In genomic region chr4:124526822-124527221, GRCm38 (mm10) we compare ENCODE assay signal across 15 mouse cellular contexts.
A peak's percentile ranks its signal among the peaks of the same experiment; 100 is the strongest.
DNase-seq lines count a peak whose midpoint lies in the region; ATAC-seq lines count a peak whose summit lies in the region.
"Had no signal": no experiment of that assay in that cellular context is flagged by ENCODE, and none has a peak within 500 bp of the region (broad histone marks: within the 10 kb centered on the region; RNA-seq: fewer than 3 reads in every experiment).

No protein-coding gene starts in this region.

- no peak overlapping the region for H3K27ac ChIP-seq in forebrain, embryonic 13.5 days
- H3K27ac ChIP-seq in forebrain, embryonic 14.5 days (ENCODE audit: low read depth, low read length), result no peak overlapping the region
- H3K27ac ChIP-seq: heart, embryonic 15.5 days; hindbrain, embryonic 14.5 days; limb, embryonic 13.5 days; macrophage had no signal

- H3K36me3 ChIP-seq in forebrain, embryonic 13.5 days (ENCODE audit: poor library complexity, severe bottlenecking), result no peaks in the 10 kb centered on the region
- H3K36me3 ChIP-seq in forebrain, embryonic 14.5 days (ENCODE audit: control insufficient read depth, insufficient read depth, low read length), result no peaks in the 10 kb centered on the region
- H3K36me3 ChIP-seq: heart, embryonic 15.5 days; limb, embryonic 13.5 days had no signal

- WGBS in forebrain, embryonic 13.5 days, result 21% methylated on average over 10 of the region's 10 CpGs
- 12% methylated on average over 10 of the region's 10 CpGs for WGBS in forebrain, embryonic 14.5 days

- ATAC-seq in forebrain, embryonic 13.5 days, result no peak
- no peak for ATAC-seq in forebrain, embryonic 14.5 days

- DNase-seq in forebrain, embryonic 14.5 days (ENCODE audit: low spot score), result no peak
- DNase-seq in Muller cell, postnatal 12 days (ENCODE audit: inconsistent ontology term), result peak; percentile 39
- DNase-seq in kidney, adult 8-10 months, result peak; percentile 2 to 9
- DNase-seq in kidney, postnatal 4 days, result peak; percentile 54 to 72
- DNase-seq in urinary bladder, adult 2 months (ENCODE audit: low spot score), result no peak
- DNase-seq in heart, postnatal 4 days, result no peak
- no peak for DNase-seq in layer of hippocampus, adult 8-10 months (ENCODE audit: low spot score in 2 of 2)
- DNase-seq: cerebellum, adult 2 months; heart, adult 11 months; layer of hippocampus, adult 9-11 months had no signal

- peaks cover 23% of the 10 kb centered on the region for H3K27me3 ChIP-seq in forebrain, embryonic 13.5 days
- no peaks in the 10 kb centered on the region for H3K27me3 ChIP-seq in forebrain, embryonic 14.5 days (replicated peaks; ENCODE audit: control insufficient read depth, insufficient read depth, low read length)

- H3K4me2 ChIP-seq in forebrain, embryonic 13.5 days, result no peak overlapping the region
- H3K4me2 ChIP-seq in forebrain, embryonic 14.5 days (ENCODE audit: low read length), result no peak overlapping the region
- H3K4me2 ChIP-seq: heart, embryonic 15.5 days; hindbrain, embryonic 14.5 days; limb, embryonic 13.5 days had no signal

- H3K9me3 ChIP-seq in forebrain, embryonic 13.5 days (replicated peaks), result no peaks in the 10 kb centered on the region
- no peaks in the 10 kb centered on the region for H3K9me3 ChIP-seq in forebrain, embryonic 14.5 days (replicated peaks; ENCODE audit: control insufficient read depth, low read length)
- H3K9me3 ChIP-seq: heart, embryonic 15.5 days; limb, embryonic 13.5 days had no signal

- no peak overlapping the region for H3K4me3 ChIP-seq in forebrain, embryonic 13.5 days
- no peak overlapping the region for H3K4me3 ChIP-seq in forebrain, embryonic 14.5 days (ENCODE audit: low read depth, low read length)
- H3K4me3 ChIP-seq: heart, embryonic 15.5 days; limb, embryonic 13.5 days had no signal

- peaks cover 15% of the 10 kb centered on the region for H3K4me1 ChIP-seq in forebrain, embryonic 13.5 days
- peaks cover 2% of the 10 kb centered on the region; the same call in 1 of the 2 replicates for H3K4me1 ChIP-seq in forebrain, embryonic 14.5 days (ENCODE audit: control insufficient read depth, insufficient read depth, low read length)
- H3K4me1 ChIP-seq: heart, embryonic 15.5 days had no signal

- peak overlapping the region; percentile 32; the same call in 1 of the 2 replicates for H3K9ac ChIP-seq in forebrain, embryonic 13.5 days
- no peak overlapping the region for H3K9ac ChIP-seq in forebrain, embryonic 14.5 days (ENCODE audit: low read length)
- H3K9ac ChIP-seq: heart, embryonic 15.5 days; hindbrain, embryonic 14.5 days; limb, embryonic 13.5 days had no signal

Comparison
In these comparisons a context has a peak if more than half of its experiments do, and no peak if none do; other contexts are left out.
1. DNase-seq: peak in Muller cell, postnatal 12 days (single experiment), kidney, adult 8-10 months (2 of 2) and kidney, postnatal 4 days (2 of 2); none in forebrain, embryonic 14.5 days (single experiment), urinary bladder, adult 2 months (single experiment), heart, postnatal 4 days (single experiment) and layer of hippocampus, adult 8-10 months (0 of 2).